Mouse (Mus musculus) testis, adult 2 months (tissue): Measurements from ENCODE around the gene Itpkb. TPM values are rescaled to one million over a fixed set of nuclear protein-coding genes. Genes with fewer than 3 reads are reported as not detected.

Experiments
- H3K27ac ChIP-seq: fragments of 200-500 bp; 2 replicates; pipeline ENCODE4 v1.5.1; 2012; ENCODE audit warnings: low read depth, low read length; ENCODE audit not compliant: control insufficient read depth, insufficient read depth
- H3K27me3 ChIP-seq: fragments of 200-500 bp; 2 replicates; pipeline ENCODE4 v1.6.1; 2012; ENCODE audit warnings: mild to moderate bottlenecking, low read length, moderate library complexity; ENCODE audit not compliant: control insufficient read depth, insufficient read depth
- H3K36me3 ChIP-seq: fragments of 200-500 bp; 2 replicates; pipeline ENCODE4 v1.6.1; 2012; ENCODE audit warnings: mild to moderate bottlenecking, low read length; ENCODE audit not compliant: control insufficient read depth, insufficient read depth
- H3K4me1 ChIP-seq: fragments of 200-500 bp; 2 replicates; pipeline ENCODE4 v1.6.1; 2012; ENCODE audit warnings: low read length; ENCODE audit not compliant: control insufficient read depth, insufficient read depth
- H3K4me3 ChIP-seq: fragments of 200-500 bp; 2 replicates; pipeline ENCODE4 v1.5.1; 2012; ENCODE audit warnings: low read depth, mild to moderate bottlenecking, low read length, moderate library complexity, mixed read lengths; ENCODE audit not compliant: control insufficient read depth
- CTCF ChIP-seq: fragments of 200-500 bp; IDR thresholded peaks from 2 replicates; pipeline ENCODE4 v1.5.1; 2012; ENCODE audit warnings: low read depth, mild to moderate bottlenecking, inconsistent platforms, low read length, moderate library complexity; ENCODE audit not compliant: control insufficient read depth, insufficient read depth, insufficient replicate concordance
- POLR2A ChIP-seq: fragments of 200-500 bp; IDR thresholded peaks from 2 replicates; pipeline ENCODE4 v1.6.1; 2012; ENCODE audit warnings: low read depth, mild to moderate bottlenecking, inconsistent platforms, low read length, moderate library complexity; ENCODE audit not compliant: control insufficient read depth
- polyA plus RNA-seq: library from polyadenylated mRNA; depleted of rRNA; stranded (reverse); fragments of >200 nt; gene quantifications from 2 replicates; pipeline ENCODE4 v1.2.3, GENCODE M21; 2012

Itpkb gene
- polyA plus RNA-seq, 1 experiment, result 9.9 TPM

DNA sequence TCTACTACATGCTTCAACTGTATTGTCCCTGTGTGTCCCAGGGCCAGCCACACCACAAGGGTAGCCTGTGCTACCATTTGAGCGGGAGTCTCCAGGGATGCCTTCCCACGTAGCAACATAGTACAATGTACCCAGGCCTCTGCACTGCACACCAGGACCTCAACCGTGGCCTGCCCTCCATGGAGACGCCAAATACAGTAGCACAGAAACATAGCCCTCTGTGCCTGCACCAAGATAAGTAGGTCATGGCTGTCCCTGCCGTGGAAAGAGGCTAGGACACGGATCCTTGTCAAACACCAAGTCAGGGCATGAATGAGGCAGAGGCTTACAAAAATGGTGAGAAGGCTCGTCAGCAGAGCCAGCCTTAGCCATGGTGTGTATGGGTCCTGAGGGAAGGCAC is 85.6 kb downstream of the Itpkb start:
- no peak overlapping the region for H3K4me3 ChIP-seq
- TF ChIP-seq CTCF, result no peak
- no peak for TF ChIP-seq POLR2A
- H3K27me3 ChIP-seq, result no peaks in the 10 kb centered on the region
- H3K4me1 ChIP-seq, result peaks cover 4% of the 10 kb centered on the region
- H3K27ac ChIP-seq, result no peak overlapping the region
- H3K36me3 ChIP-seq, result no peaks in the 10 kb centered on the region

DNA sequence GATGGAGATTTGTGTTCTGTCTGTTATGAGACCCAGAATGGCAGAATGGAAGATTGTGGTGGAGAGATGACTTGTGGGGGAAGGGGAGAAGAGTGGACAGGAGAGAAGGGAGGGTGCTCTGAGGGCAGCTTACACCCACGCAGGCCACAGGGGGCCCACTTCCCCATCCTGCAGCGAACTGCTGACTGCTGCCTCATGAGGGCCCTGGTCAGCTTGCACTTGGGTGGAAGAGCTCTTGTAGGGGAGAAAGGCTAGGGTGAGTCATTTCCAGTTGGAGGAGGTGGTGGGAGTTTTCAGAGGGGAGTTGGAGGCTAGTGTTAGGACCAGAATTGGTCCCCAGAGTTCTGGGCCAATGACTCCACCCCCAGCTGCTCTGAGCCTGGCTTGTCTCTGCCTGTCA is 86.8 kb downstream of the Itpkb start:
- H3K4me3 ChIP-seq, result no peak overlapping the region
- peaks cover 16% of the 10 kb centered on the region for H3K4me1 ChIP-seq
- no peak overlapping the region for H3K27ac ChIP-seq
- H3K36me3 ChIP-seq, result no peaks in the 10 kb centered on the region
- TF ChIP-seq POLR2A (no peak), CTCF (no peak)
- no peaks in the 10 kb centered on the region for H3K27me3 ChIP-seq

- Histone ChIP-seq H3K4me1 (peaks cover 18% of the 10 kb centered on the region), H3K27me3 (no peaks in the 10 kb centered on the region), H3K36me3 (no peaks in the 10 kb centered on the region), H3K4me3 (no peak overlapping the region), H3K27ac (no peak overlapping the region)
- TF ChIP-seq CTCF, result no peak
- TF ChIP-seq POLR2A, result no peak
Measured at GRCm38 (mm10) chr1:180419059-180419458, 88.8 kb downstream of the Itpkb start.

DNA sequence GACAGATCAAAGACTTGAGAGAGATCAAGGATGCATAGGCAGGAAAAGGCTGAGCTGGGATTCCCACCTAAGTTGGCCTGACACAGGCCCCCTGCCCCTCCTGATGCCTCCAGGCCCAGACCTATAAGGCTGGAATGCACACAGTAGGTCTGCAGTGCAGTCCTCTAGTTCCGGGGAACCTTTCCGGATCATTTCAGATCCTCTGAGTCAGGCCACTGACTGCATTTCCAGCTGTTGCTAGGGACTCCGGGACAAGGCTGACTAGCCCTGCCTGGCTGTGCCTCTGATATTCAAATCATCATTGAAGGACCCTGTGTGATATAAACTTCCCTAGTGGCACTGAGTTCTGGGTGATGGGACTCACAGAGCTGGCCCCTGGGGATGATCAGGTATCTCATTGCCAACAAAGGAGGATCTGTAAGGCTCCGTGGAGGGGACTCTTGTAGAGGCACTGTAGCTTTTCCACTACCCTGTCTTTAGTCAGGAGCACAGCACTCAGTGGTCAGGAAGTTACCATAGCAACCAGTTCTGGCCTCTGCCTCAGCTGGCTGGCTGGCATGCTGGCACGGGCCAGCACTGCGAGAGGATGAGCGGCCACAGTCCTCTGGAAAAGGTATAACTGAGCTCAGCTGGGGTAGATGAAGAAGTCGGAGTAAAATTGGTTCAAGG is 90.3 kb downstream of the Itpkb start:
- Histone ChIP-seq H3K4me3 (peak overlapping the region; percentile 73), H3K27ac (no peak overlapping the region), H3K36me3 (no peaks in the 10 kb centered on the region), H3K4me1 (peaks cover 18% of the 10 kb centered on the region), H3K27me3 (no peaks in the 10 kb centered on the region)
- no peak for TF ChIP-seq POLR2A

- Histone ChIP-seq H3K4me1 (peaks cover 15% of the 10 kb centered on the region), H3K27ac (no peak overlapping the region), H3K27me3 (no peaks in the 10 kb centered on the region), H3K4me3 (peak overlapping the region; percentile 73), H3K36me3 (no peaks in the 10 kb centered on the region)
- TF ChIP-seq CTCF, result no peak
- TF ChIP-seq POLR2A, result no peak
Measured at GRCm38 (mm10) chr1:180421165-180421909, 91.1 kb downstream of the Itpkb start.

DNA sequence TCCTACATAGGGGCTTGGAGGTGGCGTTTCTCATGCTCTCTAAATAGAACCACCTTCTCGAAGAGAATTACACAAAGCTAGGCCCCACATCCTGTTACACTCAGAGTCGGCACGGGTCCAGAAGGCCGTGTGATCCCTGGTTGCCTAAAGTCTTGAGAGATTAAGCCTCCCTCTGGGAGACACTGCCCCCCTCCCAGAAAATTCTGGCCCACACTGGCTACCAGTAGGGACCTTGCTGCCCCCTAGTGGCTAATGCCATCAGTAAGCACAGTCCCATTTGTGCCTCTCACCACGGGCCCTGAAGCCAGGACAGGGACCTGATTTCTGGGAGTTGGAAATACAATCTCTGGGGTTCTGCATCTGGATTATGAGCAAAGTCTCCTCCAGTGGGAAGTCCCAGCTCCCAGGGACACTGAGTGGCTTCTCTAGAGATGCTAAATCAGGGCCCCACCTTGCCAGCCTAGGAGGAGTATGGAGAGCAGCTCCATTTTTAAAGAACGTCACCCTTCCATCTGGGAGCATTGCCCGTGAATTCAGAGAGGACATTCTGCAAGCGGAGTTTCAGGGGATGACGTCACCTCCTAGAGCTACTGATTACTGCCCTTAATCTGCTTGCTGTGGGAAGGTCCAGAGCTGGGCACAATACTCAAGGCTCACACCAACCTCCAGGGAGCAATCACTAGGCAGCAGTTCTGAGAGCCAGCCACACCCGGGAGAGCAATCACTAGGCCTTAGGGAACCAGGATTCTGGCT is 92.0 kb downstream of the Itpkb start:
- Histone ChIP-seq H3K27ac (no peak overlapping the region), H3K27me3 (no peaks in the 10 kb centered on the region), H3K4me3 (no peak overlapping the region), H3K36me3 (no peaks in the 10 kb centered on the region), H3K4me1 (peaks cover 15% of the 10 kb centered on the region)
- TF ChIP-seq CTCF, result peak; percentile 80; the same call in 1 of the 2 replicates
- no peak for TF ChIP-seq POLR2A

DNA sequence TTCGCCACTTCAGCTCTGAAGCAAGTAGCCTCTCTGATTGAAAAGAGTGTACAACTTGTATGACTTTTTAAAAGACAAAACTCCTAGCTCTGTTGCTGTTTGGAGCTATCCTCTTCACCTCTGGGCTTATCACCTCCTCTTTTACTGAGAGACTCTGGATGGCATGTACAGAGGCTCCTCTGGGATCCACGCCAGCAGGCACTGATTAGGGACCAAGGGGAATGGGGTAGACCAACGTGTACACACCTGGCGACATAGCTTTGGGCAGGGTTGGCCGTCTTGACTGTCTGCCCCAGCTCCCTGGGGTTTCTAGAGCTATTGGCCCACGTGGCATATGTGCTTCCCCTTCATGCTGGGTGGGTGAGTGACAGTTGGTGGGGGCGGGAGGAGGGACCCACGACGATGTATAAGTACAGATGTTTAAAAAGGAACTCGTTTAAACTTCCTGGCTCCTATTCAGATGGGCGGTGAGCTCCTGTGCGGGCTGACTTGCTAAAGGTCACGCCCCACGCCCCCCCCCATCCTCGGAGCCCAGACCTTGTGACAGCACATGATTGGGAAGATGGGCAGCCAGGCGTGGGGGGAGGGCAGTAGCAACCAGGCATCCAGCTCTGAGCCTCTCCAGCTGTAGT is 92.8 kb downstream of the Itpkb start:
- Histone ChIP-seq H3K27me3 (no peaks in the 10 kb centered on the region), H3K27ac (no peak overlapping the region), H3K36me3 (no peaks in the 10 kb centered on the region), H3K4me1 (peaks cover 15% of the 10 kb centered on the region), H3K4me3 (no peak overlapping the region)
- TF ChIP-seq CTCF, result no peak
- no peak for TF ChIP-seq POLR2A
